Mouse (Mus musculus): Measurements from ENCODE around the gene Gldc.

DNA sequence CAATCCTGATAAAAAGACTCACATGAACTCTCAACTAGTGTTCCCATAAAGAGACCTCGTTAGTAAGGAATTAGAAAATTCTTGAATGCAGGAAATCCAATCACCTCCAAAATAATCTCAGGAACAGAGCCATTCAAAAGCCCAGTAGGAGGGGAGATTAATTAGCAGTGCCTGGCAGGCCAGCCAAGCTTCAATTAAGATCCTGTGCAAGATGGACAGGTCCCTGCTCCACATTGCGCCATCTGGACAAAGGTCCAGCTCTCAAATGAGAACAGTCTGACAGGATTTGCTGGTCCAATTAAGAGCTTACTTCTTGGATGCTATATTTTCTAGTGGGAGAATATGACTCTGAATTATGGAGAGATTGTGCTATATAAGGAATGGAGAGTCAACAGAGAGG, 15.2 kb downstream of the Gldc start:
- TF ChIP-seq CTCF (IDR thresholded peaks at IDR 0.05; ENCODE audit: low read depth, low read length) (no peak), TAL1 (conservative IDR thresholded peaks at IDR 0.05; ENCODE audit: low read depth, low read length) (no peak), POLR2AphosphoS5 (IDR thresholded peaks at IDR 0.05; ENCODE audit: insufficient replicate concordance, low read depth, low read length) (no peak), GATA1 (IDR thresholded peaks at IDR 0.05; ENCODE audit: borderline replicate concordance, low read length) (no peak)

Measured in G1E (cell line).